Mouse (Mus musculus) bone marrow, adult 2 months (tissue): Measurements from ENCODE around the gene Aqp1.

Source experiments
- CTCF ChIP-seq: fragments of 200-500 bp; IDR thresholded peaks from 2 replicates; pipeline ENCODE4 v1.5.1; 2011; ENCODE audit warnings: low read length, control low read depth; ENCODE audit not compliant: control insufficient read depth, insufficient read depth
- POLR2A ChIP-seq: fragments of 200-500 bp; IDR thresholded peaks from 2 replicates; pipeline ENCODE4 v1.6.1; 2011; ENCODE audit warnings: low read depth, mild to moderate bottlenecking, control low read depth, low read length, borderline replicate concordance; ENCODE audit not compliant: control insufficient read depth

DNA sequence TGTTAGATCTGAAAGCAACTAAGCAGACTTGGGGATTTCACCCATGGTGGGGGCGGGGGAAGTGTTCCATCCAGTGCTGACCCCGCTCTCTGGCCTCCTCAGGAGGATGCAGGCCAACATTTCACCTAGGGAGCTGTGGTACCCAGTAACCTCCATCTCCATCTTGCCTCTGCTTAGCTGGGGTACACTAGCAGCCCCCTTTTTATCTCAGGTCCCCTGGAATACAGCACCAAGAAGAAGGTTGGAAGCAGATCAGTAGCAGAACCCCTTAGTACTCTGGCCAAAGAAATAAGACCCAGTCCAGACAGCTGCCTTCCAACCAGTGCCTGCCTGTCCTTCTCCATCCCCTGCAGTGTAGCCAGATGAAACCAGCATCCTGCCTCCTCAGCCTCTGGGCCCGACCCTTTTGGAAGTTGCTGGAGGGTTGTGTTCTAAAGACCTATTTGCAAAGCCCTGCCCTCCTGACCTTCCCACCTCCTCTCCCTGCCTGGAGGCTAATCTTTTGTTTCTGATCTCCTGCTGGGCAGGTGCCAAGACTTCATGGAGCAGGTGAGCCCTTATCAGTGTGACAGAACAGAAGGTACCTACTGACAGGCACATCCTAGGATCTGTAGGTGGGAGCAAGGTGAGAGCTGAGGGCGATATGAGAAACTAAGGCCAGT lies 18.4 kb downstream of the Aqp1 start:
- TF ChIP-seq CTCF (no peak), POLR2A (no peak)
